Mouse (Mus musculus) heart, embryonic 15.5 days (tissue): Measurements from ENCODE around the gene Coa6. TPM values are rescaled to one million over a fixed set of nuclear protein-coding genes. Genes with fewer than 3 reads are reported as not detected.
A peak's percentile ranks its signal among the peaks of the same experiment; 100 is the strongest.

Experiments
- ATAC-seq: fragments of 200-750 bp; cut with Nextera tagmentation; replicated peaks from 2 replicates; pipeline ENCODE4 v1.8.0; 2017; ENCODE audit warnings: low read depth, moderate TSS enrichment; ENCODE audit not compliant: insufficient number of reproducible peaks, insufficient read depth, low FRiP score
- H3K27ac ChIP-seq: fragments of 300-500 bp; sonication (generic); 2 replicates; pipeline ENCODE4 v1.5.1; 2015; ENCODE audit warnings: mild to moderate bottlenecking, inconsistent platforms
- H3K27me3 ChIP-seq: fragments of 300-500 bp; sonication (generic); 2 replicates; pipeline ENCODE4 v1.6.1; 2015; ENCODE audit warnings: inconsistent platforms
- H3K36me3 ChIP-seq: fragments of 300-500 bp; sonication (generic); 2 replicates; pipeline ENCODE4 v1.6.1; 2015; ENCODE audit warnings: mild to moderate bottlenecking, inconsistent platforms
- H3K4me1 ChIP-seq: fragments of 300-500 bp; sonication (generic); replicated peaks from 2 replicates; pipeline ENCODE4 v1.6.1; 2015; ENCODE audit warnings: inconsistent platforms
- H3K4me2 ChIP-seq: fragments of 300-500 bp; sonication (generic); 2 replicates; pipeline ENCODE4 v1.6.1; 2015; ENCODE audit warnings: inconsistent platforms, mild to moderate bottlenecking, moderate library complexity
- H3K4me3 ChIP-seq: fragments of 300-500 bp; sonication (generic); 2 replicates; pipeline ENCODE4 v1.5.1; 2015; ENCODE audit warnings: mild to moderate bottlenecking, inconsistent platforms
- H3K9ac ChIP-seq: fragments of 300-500 bp; sonication (generic); 2 replicates; pipeline ENCODE4 v1.6.1; 2015; ENCODE audit warnings: mild to moderate bottlenecking, inconsistent platforms
- H3K9me3 ChIP-seq: fragments of 300-500 bp; sonication (generic); replicated peaks from 2 replicates; pipeline ENCODE4 v1.6.1; 2016; ENCODE audit warnings: inconsistent platforms
- WGBS: fragments of 180-500 bp; shearing (Covaris S2); methylation state at CpG from one replicate; pipeline ENCODE4 v1.1.7; 2015; ENCODE audit warnings: mixed read lengths; 5-methylcytosine and 5-hydroxymethylcytosine counted together
- polyA plus RNA-seq: library from polyadenylated mRNA; unstranded; fragments of >200 nt; fragmentation: Nextera tagmentation; extraction: Ambion mirVana; gene quantifications from 2 replicates; pipeline ENCODE4 v1.2.1, GENCODE M21; 2015

Coa6 gene
- polyA plus RNA-seq, 1 experiment from 2014 or later: 56.2 TPM

DNA sequence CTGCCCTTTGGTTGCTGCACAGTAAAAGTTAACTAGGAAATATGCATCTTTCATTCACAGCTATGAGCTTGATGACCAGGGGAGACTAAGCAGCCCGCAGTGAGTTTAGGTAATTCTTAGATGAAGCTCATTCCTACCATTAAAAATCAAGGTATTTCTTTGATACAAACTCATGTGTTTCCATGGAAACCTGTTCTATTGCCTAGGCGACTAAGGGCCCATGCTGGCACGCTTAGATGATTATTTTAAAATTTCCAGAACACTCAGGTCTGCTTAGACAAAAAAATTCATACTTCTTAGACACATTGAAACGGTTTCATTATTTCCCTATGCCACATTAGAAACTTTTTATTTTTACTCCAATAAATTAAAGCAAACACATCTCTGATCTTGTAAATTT is 17.3 kb upstream of the Coa6 start:
- Histone ChIP-seq H3K27me3 (no peaks in the 10 kb centered on the region), H3K4me2 (no peak overlapping the region), H3K4me1 (no peaks in the 10 kb centered on the region), H3K9ac (no peak overlapping the region), H3K27ac (no peak overlapping the region), H3K4me3 (no peak overlapping the region), H3K9me3 (no peaks in the 10 kb centered on the region), H3K36me3 (no peaks in the 10 kb centered on the region)
- no peak for ATAC-seq
- WGBS: 63% methylated on average over 4 of the region's 4 CpGs

DNA sequence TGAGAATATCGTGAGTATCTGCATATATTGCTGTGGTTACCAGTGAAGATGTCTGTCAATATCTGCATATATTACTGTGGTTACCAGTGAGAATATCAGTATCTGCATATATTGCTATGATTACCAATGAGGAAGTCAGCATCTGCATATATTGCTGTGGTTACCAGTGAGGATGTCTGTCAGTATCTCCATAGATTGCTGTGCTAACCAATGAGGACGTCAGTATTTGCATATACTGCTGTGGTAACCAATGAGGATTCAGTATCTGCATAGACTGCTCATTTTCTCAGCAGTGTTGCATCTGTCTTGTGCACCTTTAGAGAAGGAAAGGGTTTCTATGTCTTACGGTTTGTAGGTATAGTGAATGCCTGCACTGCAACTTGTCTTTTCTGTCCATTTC is 1.5 kb upstream of the Coa6 start:
- Histone ChIP-seq H3K4me3 (no peak overlapping the region), H3K9me3 (no peaks in the 10 kb centered on the region), H3K27me3 (no peaks in the 10 kb centered on the region), H3K4me1 (peaks cover 11% of the 10 kb centered on the region), H3K9ac (no peak overlapping the region), H3K27ac (no peak overlapping the region), H3K36me3 (peaks cover 7% of the 10 kb centered on the region), H3K4me2 (no peak overlapping the region)
- 71% methylated on average over 3 of the region's 3 CpGs for WGBS
- no peak for ATAC-seq

DNA sequence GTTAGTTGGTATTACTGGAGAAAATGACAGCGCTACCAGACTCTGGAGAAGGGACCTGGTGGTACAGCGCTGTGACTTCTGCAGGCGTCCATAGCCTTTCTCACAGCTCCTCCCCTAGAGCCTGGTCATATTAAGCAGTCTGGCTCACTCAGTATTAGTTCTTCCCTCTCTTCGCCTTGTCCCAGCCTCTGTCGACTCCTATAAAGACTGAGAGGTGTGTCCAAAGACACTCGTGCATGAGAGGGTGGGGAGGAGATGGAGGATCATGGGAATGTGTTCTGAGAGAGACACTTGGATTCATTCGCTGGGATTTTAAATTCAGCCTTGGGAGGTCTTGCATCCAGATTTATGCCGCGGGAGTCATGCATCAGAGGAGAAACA is 595 bp downstream of the Coa6 start:
- Histone ChIP-seq H3K9ac (peak overlapping the region; percentile 77), H3K4me3 (peak overlapping the region; percentile 73), H3K36me3 (peaks cover 26% of the 10 kb centered on the region), H3K27me3 (no peaks in the 10 kb centered on the region), H3K27ac (peak overlapping the region; percentile 76), H3K4me1 (peaks cover 11% of the 10 kb centered on the region), H3K9me3 (no peaks in the 10 kb centered on the region), H3K4me2 (peak overlapping the region; percentile 83)
- ATAC-seq: peak; percentile 54
- 6% methylated on average over 9 of the region's 9 CpGs for WGBS

DNA sequence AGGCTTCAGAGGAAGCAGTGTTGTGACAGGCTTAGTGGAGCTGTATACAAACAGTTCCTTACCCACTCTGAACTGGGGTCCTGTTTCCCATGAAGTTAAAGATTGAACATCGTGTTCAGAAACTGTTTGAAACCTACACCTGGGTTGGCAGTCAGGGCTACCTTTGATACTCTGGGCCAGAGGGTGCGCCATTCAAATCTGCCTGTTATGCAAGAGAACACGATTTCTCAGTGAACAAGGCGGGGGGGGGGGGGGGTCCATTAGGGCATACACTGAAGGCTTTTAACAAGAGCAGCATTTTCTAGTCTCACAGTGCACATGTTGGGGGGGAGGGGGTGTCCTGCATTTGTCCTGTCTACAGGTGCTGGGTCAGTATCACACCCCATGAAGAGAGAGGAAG is 1.8 kb downstream of the Coa6 start:
- peaks cover 11% of the 10 kb centered on the region for H3K4me1 ChIP-seq
- H3K4me2 ChIP-seq: no peak overlapping the region
- H3K9me3 ChIP-seq: no peaks in the 10 kb centered on the region
- H3K27ac ChIP-seq: no peak overlapping the region
- no peak overlapping the region for H3K9ac ChIP-seq
- ATAC-seq: no peak
- H3K36me3 ChIP-seq: peaks cover 38% of the 10 kb centered on the region
- WGBS: 88% methylated on average over 4 of the region's 4 CpGs
- no peaks in the 10 kb centered on the region for H3K27me3 ChIP-seq
- no peak overlapping the region for H3K4me3 ChIP-seq

DNA sequence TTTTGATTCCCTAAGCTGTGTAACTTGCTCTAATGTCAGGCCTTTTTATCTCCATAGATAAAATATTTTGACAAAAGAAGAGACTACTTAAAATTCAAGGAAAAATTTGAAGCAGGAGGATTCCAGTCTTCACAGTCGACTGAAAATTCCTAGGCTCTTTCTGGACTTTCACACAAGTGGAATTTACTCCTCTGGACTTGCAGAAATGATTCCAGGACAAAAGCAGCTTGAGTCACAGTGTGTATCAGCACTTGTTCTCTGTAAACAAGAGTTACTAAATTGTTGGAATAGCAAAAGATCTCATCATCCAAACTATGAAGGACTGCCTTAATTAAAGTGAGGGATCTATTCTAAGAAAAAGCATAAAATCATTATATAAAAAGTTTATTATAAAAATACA is 2.6 kb downstream of the Coa6 start:
- Histone ChIP-seq H3K36me3 (peaks cover 46% of the 10 kb centered on the region), H3K27ac (no peak overlapping the region), H3K4me1 (peaks cover 11% of the 10 kb centered on the region), H3K9me3 (no peaks in the 10 kb centered on the region), H3K9ac (no peak overlapping the region), H3K4me2 (no peak overlapping the region), H3K4me3 (no peak overlapping the region), H3K27me3 (no peaks in the 10 kb centered on the region)
- WGBS: 63% methylated on average over 1 of the region's 1 CpGs
- no peak for ATAC-seq

DNA sequence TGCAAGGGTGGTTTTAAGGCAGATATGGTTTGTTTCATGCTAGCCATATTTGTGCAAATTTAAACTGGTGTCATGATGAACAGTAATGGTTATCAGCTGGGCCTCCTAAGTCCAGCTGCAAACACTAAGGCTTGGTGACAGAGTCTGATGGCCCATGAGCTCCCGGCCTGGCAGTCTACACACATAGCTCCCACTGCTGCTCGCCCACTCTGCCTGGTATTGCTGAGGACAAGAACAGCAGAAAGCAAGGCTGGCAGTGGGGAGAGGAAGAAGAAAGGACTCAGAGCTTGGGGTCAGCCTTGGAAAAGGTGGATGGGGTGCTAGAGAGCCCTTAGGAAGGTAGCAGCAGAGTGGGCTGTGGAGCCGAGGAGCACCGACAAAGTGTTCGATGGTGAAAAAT is 7.3 kb downstream of the Coa6 start:
- WGBS: 89% methylated on average over 5 of the region's 5 CpGs

DNA sequence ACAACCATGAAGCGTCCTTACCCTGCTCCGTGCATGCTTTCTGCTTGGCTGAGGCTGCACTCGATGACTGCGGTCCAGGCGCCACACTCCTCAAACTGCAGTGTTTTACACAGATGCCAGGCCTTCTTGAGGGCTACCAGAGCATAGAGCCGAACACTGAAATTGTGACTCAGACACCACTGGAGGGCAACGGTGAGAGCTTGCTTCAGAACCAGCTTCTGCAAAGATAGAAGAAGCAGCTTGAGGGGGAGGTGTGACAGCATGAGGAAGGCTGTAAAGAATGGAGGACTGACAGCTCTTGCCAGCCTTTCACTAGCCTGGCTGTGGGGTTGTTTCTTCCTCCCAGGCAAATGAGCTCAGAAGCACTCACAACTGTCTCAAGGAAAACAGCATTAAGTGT is 11.5 kb downstream of the Coa6 start:
- Histone ChIP-seq H3K4me1 (no peaks in the 10 kb centered on the region), H3K4me2 (no peak overlapping the region), H3K9ac (no peak overlapping the region), H3K36me3 (peaks cover 57% of the 10 kb centered on the region), H3K27ac (no peak overlapping the region), H3K27me3 (no peaks in the 10 kb centered on the region), H3K9me3 (no peaks in the 10 kb centered on the region), H3K4me3 (no peak overlapping the region)
- 74% methylated on average over 7 of the region's 7 CpGs for WGBS
- ATAC-seq: no peak

More for the DNA sequence above, 7.3 kb downstream of the Coa6 start:
- ATAC-seq: no peak
- no peak overlapping the region for H3K9ac ChIP-seq
- no peak overlapping the region for H3K4me3 ChIP-seq
- no peak overlapping the region for H3K4me2 ChIP-seq
- no peaks in the 10 kb centered on the region for H3K27me3 ChIP-seq
- no peaks in the 10 kb centered on the region for H3K4me1 ChIP-seq
- no peak overlapping the region for H3K27ac ChIP-seq
- H3K36me3 ChIP-seq: peaks cover 63% of the 10 kb centered on the region
- no peaks in the 10 kb centered on the region for H3K9me3 ChIP-seq

DNA sequence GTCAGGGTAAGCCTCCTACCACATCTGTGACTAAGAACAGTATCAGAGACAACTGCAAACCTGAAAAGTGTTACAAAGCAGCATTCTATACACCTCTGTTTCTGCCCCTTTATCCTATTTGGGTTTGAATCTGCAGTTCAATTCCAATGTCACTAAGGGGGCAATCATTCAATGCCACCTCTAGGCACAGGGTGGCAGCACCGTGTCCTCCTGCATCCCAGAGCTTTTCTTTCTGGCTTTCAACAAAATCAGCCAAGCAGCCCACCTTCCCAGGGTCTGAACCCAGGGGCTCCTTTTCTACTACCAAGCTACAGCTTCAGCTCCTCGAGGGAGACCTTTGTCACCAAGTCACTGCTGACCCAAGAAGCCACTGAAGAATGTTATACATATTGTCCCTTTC is 16.6 kb downstream of the Coa6 start:
- no peak overlapping the region for H3K4me3 ChIP-seq
- H3K4me2 ChIP-seq: no peak overlapping the region
- H3K27ac ChIP-seq: no peak overlapping the region
- ATAC-seq: no peak
- H3K27me3 ChIP-seq: no peaks in the 10 kb centered on the region
- H3K4me1 ChIP-seq: no peaks in the 10 kb centered on the region
- H3K36me3 ChIP-seq: peaks cover 35% of the 10 kb centered on the region
- H3K9me3 ChIP-seq: no peaks in the 10 kb centered on the region
- WGBS: 56% methylated on average over 2 of the region's 2 CpGs
- no peak overlapping the region for H3K9ac ChIP-seq

DNA sequence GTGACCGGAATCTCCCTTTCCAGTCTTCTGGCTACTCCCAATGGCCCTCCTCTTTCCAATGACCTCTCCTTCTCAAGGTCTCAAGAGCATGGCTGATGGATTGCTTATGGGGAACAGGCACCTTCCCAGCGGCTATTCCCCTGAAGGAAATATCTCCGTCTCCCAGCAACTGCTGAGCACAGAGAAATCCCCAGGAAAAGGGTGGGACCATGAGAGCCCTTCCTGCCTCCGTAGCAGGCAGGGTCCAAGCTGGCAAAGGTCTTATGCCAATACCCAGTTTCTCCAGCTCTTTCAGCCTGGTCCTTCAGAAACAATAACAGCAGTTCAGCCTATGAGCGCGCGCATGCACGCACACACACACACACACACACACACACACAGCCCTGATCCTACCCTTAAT is 28.8 kb downstream of the Coa6 start:
- H3K9me3 ChIP-seq: no peaks in the 10 kb centered on the region
- no peak overlapping the region for H3K4me3 ChIP-seq
- no peaks in the 10 kb centered on the region for H3K4me1 ChIP-seq
- H3K27ac ChIP-seq: no peak overlapping the region
- no peak for ATAC-seq
- H3K9ac ChIP-seq: no peak overlapping the region
- no peak overlapping the region for H3K4me2 ChIP-seq
- H3K36me3 ChIP-seq: peaks cover 49% of the 10 kb centered on the region
- no peaks in the 10 kb centered on the region for H3K27me3 ChIP-seq
- WGBS: 79% methylated on average over 8 of the region's 8 CpGs

DNA sequence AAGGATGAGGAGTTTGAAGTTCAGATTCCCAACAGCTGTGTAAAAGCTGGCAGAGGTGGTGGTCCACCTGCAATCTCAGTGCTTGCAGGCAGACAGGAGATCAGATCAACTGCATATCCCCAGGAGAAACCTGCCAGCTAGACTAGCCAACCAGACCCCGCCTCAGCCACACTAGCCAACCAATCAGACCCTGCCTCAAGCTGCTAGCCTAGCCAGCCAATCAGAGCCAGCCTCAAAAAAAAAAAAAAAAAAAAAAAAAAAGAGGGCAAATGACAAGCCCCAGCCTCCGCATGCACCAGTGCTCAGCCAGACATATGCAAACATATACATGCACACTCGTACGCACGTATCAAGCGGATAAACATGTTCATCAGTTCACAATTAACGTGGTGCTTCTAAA is 33.1 kb downstream of the Coa6 start:
- no peak overlapping the region for H3K4me3 ChIP-seq
- WGBS: 82% methylated on average over 7 of the region's 7 CpGs
- no peaks in the 10 kb centered on the region for H3K27me3 ChIP-seq
- H3K9ac ChIP-seq: no peak overlapping the region
- no peaks in the 10 kb centered on the region for H3K9me3 ChIP-seq
- no peaks in the 10 kb centered on the region for H3K4me1 ChIP-seq
- ATAC-seq: no peak
- peaks cover 40% of the 10 kb centered on the region for H3K36me3 ChIP-seq
- no peak overlapping the region for H3K4me2 ChIP-seq
- H3K27ac ChIP-seq: no peak overlapping the region

DNA sequence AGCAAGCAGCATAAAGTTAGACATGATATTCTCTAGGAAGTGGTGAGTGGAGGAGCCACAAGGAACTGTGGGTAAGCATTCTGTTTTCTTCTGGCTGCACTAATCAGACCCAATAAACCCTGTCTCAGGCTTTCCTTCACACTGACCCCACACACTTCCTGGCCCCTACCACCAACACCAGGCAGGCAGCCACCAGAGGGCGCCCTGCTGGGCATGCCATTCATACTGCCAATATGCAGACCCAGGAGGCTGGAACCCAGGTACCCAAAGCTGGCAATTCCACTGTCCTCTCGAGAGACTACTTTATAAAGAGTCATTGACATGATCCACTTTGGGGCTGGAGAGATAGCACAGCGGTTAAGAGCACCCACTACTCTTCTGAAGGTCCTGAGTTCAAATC is 38.0 kb downstream of the Coa6 start:
- Histone ChIP-seq H3K27me3 (no peaks in the 10 kb centered on the region), H3K36me3 (peaks cover 43% of the 10 kb centered on the region), H3K27ac (no peak overlapping the region), H3K4me2 (no peak overlapping the region), H3K9ac (no peak overlapping the region), H3K4me3 (no peak overlapping the region), H3K4me1 (no peaks in the 10 kb centered on the region), H3K9me3 (no peaks in the 10 kb centered on the region)
- ATAC-seq: no peak
- WGBS: 56% methylated on average over 3 of the region's 3 CpGs

DNA sequence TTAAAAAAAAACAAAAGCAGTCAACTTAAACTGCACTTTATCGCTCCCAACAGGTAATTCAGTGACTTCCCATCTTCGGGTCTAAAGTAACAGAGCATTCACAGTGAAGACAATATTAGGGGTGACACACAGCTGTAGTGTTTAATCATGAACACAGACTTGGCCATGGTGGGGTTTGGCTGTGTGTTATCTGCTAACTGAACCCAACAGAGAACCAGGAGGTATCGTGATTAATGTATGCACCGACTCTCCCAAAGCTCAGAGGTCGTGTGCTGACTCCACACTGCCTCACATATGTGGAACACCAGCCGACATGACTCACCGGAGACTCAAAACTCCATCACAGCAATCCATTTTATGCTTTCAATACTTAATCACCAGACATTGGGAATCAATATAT is 39.4 kb downstream of the Coa6 start:
- Histone ChIP-seq H3K9ac (no peak overlapping the region), H3K9me3 (no peaks in the 10 kb centered on the region), H3K36me3 (peaks cover 38% of the 10 kb centered on the region), H3K4me2 (no peak overlapping the region), H3K4me1 (no peaks in the 10 kb centered on the region), H3K27me3 (no peaks in the 10 kb centered on the region), H3K4me3 (no peak overlapping the region), H3K27ac (no peak overlapping the region)
- no peak for ATAC-seq
- 72% methylated on average over 7 of the region's 7 CpGs for WGBS

DNA sequence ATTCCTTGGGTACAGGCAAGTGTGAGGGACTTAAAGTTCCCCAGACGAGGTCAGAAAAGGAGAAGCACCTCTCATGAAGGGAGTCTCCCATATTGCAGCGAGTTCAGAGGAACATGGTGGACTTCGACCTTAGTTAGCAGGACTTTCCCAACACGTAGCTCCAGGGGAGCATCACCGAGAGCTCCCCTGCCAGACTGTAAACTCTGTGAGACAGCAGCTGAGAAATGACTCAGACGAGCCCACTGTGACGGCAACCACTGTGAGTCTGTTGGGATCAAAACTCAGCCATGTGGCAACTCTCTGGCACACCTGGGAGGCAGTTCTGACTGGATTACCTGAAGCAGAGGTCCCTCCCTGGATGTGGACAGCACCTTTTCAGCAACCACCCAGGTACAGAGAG is 41.8 kb downstream of the Coa6 start:
- no peak for ATAC-seq
- Histone ChIP-seq H3K9ac (no peak overlapping the region), H3K27me3 (no peaks in the 10 kb centered on the region), H3K27ac (no peak overlapping the region), H3K4me3 (no peak overlapping the region), H3K4me2 (no peak overlapping the region), H3K36me3 (peaks cover 48% of the 10 kb centered on the region), H3K4me1 (no peaks in the 10 kb centered on the region), H3K9me3 (no peaks in the 10 kb centered on the region)
- 84% methylated on average over 7 of the region's 7 CpGs for WGBS
